Mouse (Mus musculus): ENCODE data around the gene Gm15517.

GRCm38 (mm10) chr7:44254930-44255329 is 6.3 kb upstream of the Gm15517 start:
- TF ChIP-seq CTCF (IDR thresholded peaks at IDR 0.05; ENCODE audit: low read depth) (no peak), EP300 (IDR thresholded peaks at IDR 0.05; ENCODE audit: low read depth) (no peak)

All from liver, embryonic 14.5 days (tissue).